Mouse (Mus musculus) embryonic facial prominence, embryonic 13.5 days (tissue): Measurements from ENCODE around the gene Cotl1. TPM values are rescaled to one million over a fixed set of nuclear protein-coding genes. Genes with fewer than 3 reads are reported as not detected.

Source experiments
- ATAC-seq: fragments of 200-750 bp; cut with Nextera tagmentation; 2 replicates; pipeline ENCODE4 v1.8.0; 2017; ENCODE audit warnings: low read depth; ENCODE audit not compliant: insufficient number of reproducible peaks, insufficient read depth, low FRiP score, low TSS enrichment
- H3K27ac ChIP-seq: fragments of 300-500 bp; sonication (generic); 2 replicates; pipeline ENCODE4 v1.5.1; 2015; ENCODE audit warnings: moderate library complexity, mild to moderate bottlenecking, inconsistent platforms
- H3K27me3 ChIP-seq: fragments of 300-500 bp; sonication (generic); 2 replicates; pipeline ENCODE4 v1.6.1; 2015; ENCODE audit warnings: mild to moderate bottlenecking, inconsistent platforms
- H3K36me3 ChIP-seq: fragments of 300-500 bp; sonication (generic); 2 replicates; pipeline ENCODE4 v1.6.1; 2015; ENCODE audit warnings: mild to moderate bottlenecking, inconsistent platforms
- H3K4me1 ChIP-seq: fragments of 300-500 bp; sonication (generic); 2 replicates; pipeline ENCODE4 v1.6.1; 2015; ENCODE audit warnings: inconsistent platforms
- H3K4me2 ChIP-seq: fragments of 300-500 bp; sonication (generic); 2 replicates; pipeline ENCODE4 v1.6.1; 2015; ENCODE audit warnings: moderate library complexity, mild to moderate bottlenecking, inconsistent platforms
- H3K4me3 ChIP-seq: fragments of 300-500 bp; sonication (generic); 2 replicates; pipeline ENCODE4 v1.5.1; 2015; ENCODE audit warnings: mild to moderate bottlenecking, inconsistent platforms
- H3K9ac ChIP-seq: fragments of 300-500 bp; sonication (generic); 2 replicates; pipeline ENCODE4 v1.6.1; 2015; ENCODE audit warnings: mild to moderate bottlenecking, inconsistent platforms
- H3K9me3 ChIP-seq: fragments of 300-500 bp; sonication (generic); 2 replicates; pipeline ENCODE4 v1.6.1; 2016; ENCODE audit warnings: inconsistent platforms
- WGBS: fragments of 180-500 bp; shearing (Covaris S2); methylation state at CpG from one replicate; pipeline ENCODE4 v1.1.7; 2015; ENCODE audit warnings: mixed read lengths; 5-methylcytosine and 5-hydroxymethylcytosine counted together
- polyA plus RNA-seq: library from polyadenylated mRNA; unstranded; fragments of >200 nt; fragmentation: Nextera tagmentation; extraction: Ambion mirVana; gene quantifications from 2 replicates; pipeline ENCODE4 v1.2.1, GENCODE M21; 2015

The Cotl1 gene
- polyA plus RNA-seq, 1 experiment from 2014 or later, result 71.3 TPM

DNA sequence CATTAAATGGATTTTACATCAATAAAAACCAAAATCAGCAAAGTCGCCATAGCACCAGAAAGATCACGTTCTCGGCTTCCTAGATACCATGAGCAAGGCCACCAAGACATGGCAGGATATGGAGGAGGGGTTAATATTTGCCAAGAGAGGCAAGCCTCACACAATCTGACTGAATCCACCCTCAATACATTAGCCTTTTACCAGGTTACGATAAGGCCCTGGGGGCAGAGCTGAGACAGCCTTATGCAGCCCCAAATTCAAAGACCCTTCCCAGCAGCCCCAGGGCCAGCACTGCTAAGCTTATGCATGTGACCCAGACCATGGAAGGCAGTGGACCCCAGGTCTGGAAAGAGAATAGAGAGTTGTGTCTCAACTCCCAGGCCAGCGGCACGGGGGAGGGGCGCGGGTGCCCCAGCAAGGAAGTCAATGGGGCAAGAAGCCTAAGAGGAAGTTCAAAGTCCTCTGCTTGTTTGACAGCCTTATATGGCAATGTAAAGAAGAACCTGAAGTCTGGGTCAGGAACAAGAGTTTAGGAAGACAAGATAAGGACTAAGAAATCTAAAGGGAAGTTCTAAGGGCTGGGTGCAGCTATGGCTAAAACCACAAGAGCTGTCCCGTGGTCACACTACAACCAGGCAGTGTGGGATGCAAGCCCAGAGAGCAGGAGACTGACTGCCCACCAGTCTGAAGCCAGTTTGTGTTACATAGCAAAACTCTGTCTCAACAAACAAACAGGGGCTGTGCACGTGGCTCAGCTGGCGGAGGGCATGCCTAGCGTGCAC, 27.5 kb downstream of the Cotl1 start:
- Histone ChIP-seq H3K27ac (peak overlapping the region; percentile 35; the same call in 1 of the 2 replicates), H3K9me3 (no peaks in the 10 kb centered on the region), H3K36me3 (peaks cover 13% of the 10 kb centered on the region), H3K4me2 (no peak overlapping the region), H3K9ac (no peak overlapping the region), H3K4me1 (peaks cover 34% of the 10 kb centered on the region), H3K27me3 (no peaks in the 10 kb centered on the region), H3K4me3 (no peak overlapping the region)
- 63% methylated on average over 12 of the region's 12 CpGs for WGBS
- ATAC-seq, result no peak

DNA sequence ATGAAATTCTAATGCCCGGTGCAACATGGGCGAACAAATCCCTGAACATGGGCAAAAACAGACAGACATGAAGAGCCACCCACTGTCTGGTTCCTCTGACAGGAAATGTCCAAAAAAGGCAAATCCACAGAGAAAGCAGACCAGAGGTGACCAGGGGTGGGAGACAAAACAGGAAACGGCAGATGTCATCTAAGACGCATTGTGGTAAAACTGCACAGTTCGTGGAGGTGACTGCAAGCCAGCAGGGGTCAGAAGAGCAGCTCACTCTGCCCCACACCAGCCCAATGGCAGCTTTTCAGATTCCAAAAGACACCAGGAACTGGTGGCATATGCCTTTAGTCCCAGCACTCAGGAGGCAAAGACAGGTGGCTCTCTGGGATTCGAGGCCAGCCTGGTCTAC, 28.4 kb downstream of the Cotl1 start:
- Histone ChIP-seq H3K4me2 (no peak overlapping the region), H3K4me1 (peaks cover 26% of the 10 kb centered on the region), H3K27me3 (no peaks in the 10 kb centered on the region), H3K36me3 (peaks cover 13% of the 10 kb centered on the region), H3K9me3 (no peaks in the 10 kb centered on the region), H3K4me3 (no peak overlapping the region), H3K27ac (no peak overlapping the region), H3K9ac (no peak overlapping the region)
- WGBS, result 54% methylated on average over 6 of the region's 6 CpGs
- no peak for ATAC-seq

- Histone ChIP-seq H3K27me3 (no peaks in the 10 kb centered on the region), H3K4me2 (no peak overlapping the region)
- 88% methylated on average over 14 of the region's 14 CpGs for WGBS
Measured at GRCm38 (mm10) chr8:119810953-119811499, 29.3 kb downstream of the Cotl1 start.

DNA sequence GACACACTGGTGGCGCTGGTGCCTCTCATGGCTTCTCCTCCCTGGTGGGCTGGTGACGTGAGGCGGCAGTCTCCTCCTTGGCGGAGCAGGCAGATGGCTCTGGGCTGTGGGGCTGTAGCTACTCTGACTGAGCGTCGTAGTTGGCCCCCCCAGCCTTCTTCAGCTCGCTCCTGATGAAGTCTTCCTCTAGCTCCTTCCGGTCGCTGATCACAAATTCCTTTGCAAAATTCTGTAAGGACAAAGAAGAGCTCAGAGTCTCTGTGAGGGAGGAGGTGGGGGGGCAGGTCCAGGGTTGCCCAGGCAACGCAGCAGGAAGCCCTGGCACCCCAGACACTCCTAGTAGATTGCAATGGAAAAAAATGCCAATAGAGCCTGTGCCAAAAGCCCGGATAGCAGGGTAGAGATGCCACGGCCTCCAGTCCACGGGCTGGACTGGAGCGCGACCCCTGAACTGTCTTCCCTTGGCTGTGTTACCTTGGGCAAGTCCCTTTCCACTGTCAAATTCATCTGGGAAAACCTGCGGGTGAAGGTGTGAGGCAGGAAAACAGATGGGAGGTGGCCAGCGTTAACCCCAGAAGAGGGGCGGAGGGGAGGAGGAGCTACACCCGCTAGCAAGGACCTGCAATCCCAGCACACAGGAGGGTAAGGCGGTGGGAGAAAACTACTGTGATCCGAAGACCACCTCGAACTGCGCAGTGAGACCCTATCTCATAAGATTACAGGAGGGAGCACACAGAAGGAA, 30.0 kb downstream of the Cotl1 start:
- no peak overlapping the region for H3K9ac ChIP-seq
- no peaks in the 10 kb centered on the region for H3K9me3 ChIP-seq
- ATAC-seq, result no peak
- H3K27ac ChIP-seq, result no peak overlapping the region
- H3K4me3 ChIP-seq, result no peak overlapping the region
- H3K36me3 ChIP-seq, result peaks cover 12% of the 10 kb centered on the region
- peaks cover 24% of the 10 kb centered on the region for H3K4me1 ChIP-seq
- WGBS, result 72% methylated on average over 23 of the region's 23 CpGs
- no peak overlapping the region for H3K4me2 ChIP-seq
- no peaks in the 10 kb centered on the region for H3K27me3 ChIP-seq

More at GRCm38 (mm10) chr8:119810953-119811499, 29.3 kb downstream of the Cotl1 start:
- Histone ChIP-seq H3K4me1 (peaks cover 23% of the 10 kb centered on the region), H3K4me3 (no peak overlapping the region), H3K9me3 (no peaks in the 10 kb centered on the region), H3K9ac (no peak overlapping the region), H3K27ac (no peak overlapping the region), H3K36me3 (peaks cover 13% of the 10 kb centered on the region)
- no peak for ATAC-seq

DNA sequence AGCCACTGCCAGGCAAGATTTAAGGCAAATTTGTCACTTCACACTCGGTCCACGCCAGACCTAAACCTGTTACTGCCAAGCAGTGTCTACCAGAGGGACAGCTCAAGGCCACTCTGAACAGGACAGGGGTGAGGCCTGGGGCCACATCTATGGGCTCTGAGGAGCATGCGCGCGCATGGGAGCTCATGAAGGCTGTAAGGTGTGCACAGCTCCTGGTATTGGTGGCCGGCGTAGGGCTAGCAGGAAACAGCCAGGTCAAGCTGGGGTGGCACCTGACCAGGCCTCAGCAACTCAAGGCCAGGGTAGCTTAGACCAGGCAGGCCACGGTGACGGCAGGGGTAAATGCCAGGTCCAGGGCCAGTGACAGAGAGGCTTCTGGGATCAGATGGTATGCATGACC, 30.7 kb downstream of the Cotl1 start:
- H3K4me1 ChIP-seq, result peaks cover 25% of the 10 kb centered on the region
- H3K36me3 ChIP-seq, result peaks cover 7% of the 10 kb centered on the region
- no peaks in the 10 kb centered on the region for H3K27me3 ChIP-seq
- H3K4me2 ChIP-seq, result no peak overlapping the region
- no peak overlapping the region for H3K9ac ChIP-seq
- ATAC-seq, result no peak
- no peaks in the 10 kb centered on the region for H3K9me3 ChIP-seq
- H3K27ac ChIP-seq, result no peak overlapping the region
- 97% methylated on average over 9 of the region's 9 CpGs for WGBS
- no peak overlapping the region for H3K4me3 ChIP-seq

GRCm38 (mm10) chr8:119807687-119808086, 32.7 kb downstream of the Cotl1 start:
- no peak for ATAC-seq
- peaks cover 17% of the 10 kb centered on the region; the same call in 1 of the 2 replicates for H3K4me1 ChIP-seq
- no peak overlapping the region for H3K4me2 ChIP-seq
- no peak overlapping the region for H3K9ac ChIP-seq
- peaks cover 7% of the 10 kb centered on the region for H3K36me3 ChIP-seq
- no peak overlapping the region for H3K27ac ChIP-seq
- 79% methylated on average over 4 of the region's 4 CpGs for WGBS
- no peaks in the 10 kb centered on the region for H3K27me3 ChIP-seq
- H3K9me3 ChIP-seq, result no peaks in the 10 kb centered on the region
- no peak overlapping the region for H3K4me3 ChIP-seq

- Histone ChIP-seq H3K27ac (no peak overlapping the region), H3K4me2 (no peak overlapping the region), H3K9ac (no peak overlapping the region), H3K4me1 (peaks cover 17% of the 10 kb centered on the region; the same call in 1 of the 2 replicates), H3K27me3 (no peaks in the 10 kb centered on the region), H3K9me3 (no peaks in the 10 kb centered on the region), H3K36me3 (peaks cover 7% of the 10 kb centered on the region), H3K4me3 (no peak overlapping the region)
- ATAC-seq, result no peak
- WGBS, result 69% methylated on average over 14 of the region's 14 CpGs
Measured at GRCm38 (mm10) chr8:119806422-119807263, 33.7 kb downstream of the Cotl1 start.

- no peak overlapping the region for H3K4me3 ChIP-seq
- H3K9ac ChIP-seq, result no peak overlapping the region
- H3K4me2 ChIP-seq, result no peak overlapping the region
- no peaks in the 10 kb centered on the region for H3K9me3 ChIP-seq
- peaks cover 19% of the 10 kb centered on the region for H3K4me1 ChIP-seq
- H3K27ac ChIP-seq, result no peak overlapping the region
- WGBS, result 65% methylated on average over 8 of the region's 8 CpGs
- no peaks in the 10 kb centered on the region for H3K27me3 ChIP-seq
- no peak for ATAC-seq
- H3K36me3 ChIP-seq, result peaks cover 7% of the 10 kb centered on the region
Measured at GRCm38 (mm10) chr8:119805275-119805674, 35.1 kb downstream of the Cotl1 start.

GRCm38 (mm10) chr8:119802592-119802991, 37.8 kb downstream of the Cotl1 start:
- H3K27ac ChIP-seq, result no peak overlapping the region
- 83% methylated on average over 1 of the region's 1 CpGs for WGBS
- H3K9ac ChIP-seq, result no peak overlapping the region
- peaks cover 36% of the 10 kb centered on the region for H3K4me1 ChIP-seq
- H3K9me3 ChIP-seq, result no peaks in the 10 kb centered on the region
- ATAC-seq, result no peak
- H3K4me3 ChIP-seq, result no peak overlapping the region
- no peaks in the 10 kb centered on the region for H3K27me3 ChIP-seq
- H3K36me3 ChIP-seq, result no peaks in the 10 kb centered on the region
- no peak overlapping the region for H3K4me2 ChIP-seq

GRCm38 (mm10) chr8:119801168-119801567, 39.2 kb downstream of the Cotl1 start:
- WGBS, result 12% methylated on average over 4 of the region's 4 CpGs
- Histone ChIP-seq H3K27ac (no peak overlapping the region), H3K4me2 (no peak overlapping the region), H3K4me3 (no peak overlapping the region), H3K36me3 (no peaks in the 10 kb centered on the region), H3K9ac (no peak overlapping the region), H3K4me1 (peaks cover 31% of the 10 kb centered on the region), H3K9me3 (no peaks in the 10 kb centered on the region), H3K27me3 (no peaks in the 10 kb centered on the region)
- ATAC-seq, result no peak

DNA sequence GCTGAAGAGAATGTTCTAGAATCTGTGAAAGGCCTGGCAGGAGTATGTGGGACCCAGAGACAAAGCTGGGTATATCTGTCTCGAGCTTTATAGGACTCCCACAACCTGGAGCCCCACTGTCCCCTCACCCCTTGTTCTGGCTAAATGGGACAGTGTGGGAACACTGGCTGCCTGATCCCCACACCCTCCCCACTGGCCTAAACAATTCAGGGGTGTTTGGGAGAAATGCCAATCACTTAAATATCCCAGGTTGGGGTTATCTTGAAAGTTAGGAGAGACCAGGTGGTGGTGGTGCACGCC, 41.4 kb downstream of the Cotl1 start:
- no peaks in the 10 kb centered on the region for H3K27me3 ChIP-seq
- H3K9ac ChIP-seq, result no peak overlapping the region
- peaks cover 27% of the 10 kb centered on the region for H3K4me1 ChIP-seq
- H3K36me3 ChIP-seq, result no peaks in the 10 kb centered on the region
- H3K9me3 ChIP-seq, result no peaks in the 10 kb centered on the region
- peak overlapping the region; percentile 23 for H3K4me3 ChIP-seq
- H3K4me2 ChIP-seq, result peak overlapping the region; percentile 55
- WGBS, result 69% methylated on average over 2 of the region's 2 CpGs
- peak overlapping the region; percentile 82 for H3K27ac ChIP-seq
- 0 out of 2 replicates have a peak, but pooled peaks have one; percentile 15 for ATAC-seq
